Mouse (Mus musculus): ENCODE measurements around the gene Etl4. TPM values are rescaled to one million over a fixed set of nuclear protein-coding genes. Genes with fewer than 3 reads are reported as not detected.

Etl4 gene
- polyA plus RNA-seq, 1 experiment from 2014 or later = 15.7 TPM

DNA sequence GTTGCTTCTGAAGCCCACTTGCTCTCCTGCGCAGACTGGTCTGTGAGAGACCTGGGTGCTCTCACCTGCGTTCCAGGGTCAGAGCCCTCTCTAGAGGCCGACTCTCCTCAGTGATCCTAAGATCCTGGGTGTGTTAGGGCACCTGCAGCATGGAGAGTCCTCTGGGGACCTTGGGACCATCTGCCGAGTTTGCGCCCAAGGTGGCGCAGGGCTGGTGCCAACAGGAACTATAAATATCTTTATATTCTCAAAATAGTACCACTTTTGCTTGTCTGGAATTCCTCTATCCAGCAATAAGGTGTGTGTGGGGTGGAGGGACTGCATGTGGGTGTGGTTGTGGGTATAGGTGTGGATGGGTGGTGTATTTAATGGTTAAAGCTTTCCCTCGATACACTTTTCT, 293.4 kb downstream of the Etl4 start:
- Histone ChIP-seq H3K27ac (ENCODE audit: low read length) (no peak overlapping the region), H3K4me3 (ENCODE audit: low read depth, low read length) (no peak overlapping the region), H3K4me1 (ENCODE audit: insufficient read depth, low read depth, low read length) (no peaks in the 10 kb centered on the region), H3K36me3 (ENCODE audit: insufficient read depth, low read length) (no peaks in the 10 kb centered on the region), H3K9ac (replicated peaks; ENCODE audit: low read depth) (no peak overlapping the region), H3K4me2 (replicated peaks; ENCODE audit: low read depth, low read length) (no peak overlapping the region), H3K27me3 (replicated peaks; ENCODE audit: insufficient read depth, low read length) (no peaks in the 10 kb centered on the region), H3K9me3 (ENCODE audit: low read length) (no peaks in the 10 kb centered on the region)
- TF ChIP-seq CTCF (IDR thresholded peaks at IDR 0.05) (no peak), EP300 (IDR thresholded peaks at IDR 0.05) (no peak)
- WGBS = 85% methylated on average over 7 of the region's 7 CpGs
- DNase-seq (ENCODE audit: low spot score) (no peak), ATAC-seq (no peak)

DNA sequence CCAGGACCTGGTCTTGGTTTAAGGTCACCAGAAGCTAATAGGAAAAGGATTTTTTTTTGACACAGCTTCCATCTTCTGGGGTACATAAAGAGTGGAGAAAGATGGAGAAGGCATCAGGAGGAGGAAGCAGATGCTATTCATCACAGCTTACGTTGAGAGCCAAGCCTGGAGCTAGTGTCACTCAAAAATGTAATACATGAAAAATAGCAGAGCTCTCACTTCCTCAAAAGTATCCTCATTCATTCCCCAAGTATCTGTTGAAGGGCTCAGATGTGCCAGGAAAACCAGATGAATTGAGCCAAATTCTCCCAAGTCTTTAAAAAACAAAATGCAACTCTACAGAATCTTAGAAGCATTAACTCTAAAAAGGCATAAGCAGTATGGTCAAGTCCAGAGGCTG, 297.1 kb downstream of the Etl4 start:
- H3K9ac ChIP-seq (replicated peaks; ENCODE audit: low read depth) = no peak overlapping the region
- H3K27me3 ChIP-seq (replicated peaks; ENCODE audit: insufficient read depth, low read length) = no peaks in the 10 kb centered on the region
- no peaks in the 10 kb centered on the region for H3K9me3 ChIP-seq (ENCODE audit: low read length)
- H3K4me2 ChIP-seq (replicated peaks; ENCODE audit: low read depth, low read length) = no peak overlapping the region
- H3K4me1 ChIP-seq (ENCODE audit: insufficient read depth, low read depth, low read length) = no peaks in the 10 kb centered on the region
- no peak overlapping the region for H3K4me3 ChIP-seq (ENCODE audit: low read depth, low read length)
- WGBS = 48% methylated on average over 1 of the region's 1 CpGs
- no peak overlapping the region for H3K27ac ChIP-seq (ENCODE audit: low read length)
- no peaks in the 10 kb centered on the region for H3K36me3 ChIP-seq (ENCODE audit: insufficient read depth, low read length)
- ATAC-seq (no peak), DNase-seq (ENCODE audit: low spot score) (no peak)
- TF ChIP-seq EP300 (IDR thresholded peaks at IDR 0.05) = no peak

DNA sequence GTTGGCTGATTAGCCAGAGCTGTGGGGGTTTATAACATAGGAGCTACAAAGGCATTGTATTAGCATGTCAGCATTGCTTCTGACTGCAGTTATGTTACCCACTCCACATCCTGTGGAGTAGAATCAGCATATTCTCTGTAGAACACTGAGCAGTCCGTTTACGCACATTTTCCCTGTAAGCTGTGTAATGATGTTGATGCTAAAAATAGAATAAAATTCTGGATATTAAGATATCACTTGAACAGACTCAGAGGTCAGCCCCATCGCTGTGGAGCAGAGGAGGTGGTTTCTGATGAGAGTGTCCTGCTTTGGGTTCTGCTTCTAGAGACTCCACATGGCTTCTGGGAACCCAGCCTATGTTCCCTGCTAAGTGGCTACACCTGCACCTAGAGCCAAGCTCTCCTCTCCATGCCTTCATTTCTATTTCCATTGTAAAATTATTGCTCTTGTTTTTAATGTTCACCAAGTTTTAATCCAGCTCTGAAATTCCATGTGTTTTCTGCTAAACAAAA, 299.2 kb downstream of the Etl4 start:
- no peak for TF ChIP-seq CTCF (IDR thresholded peaks at IDR 0.05)
- no peak for TF ChIP-seq EP300 (IDR thresholded peaks at IDR 0.05)
- Histone ChIP-seq H3K4me3 (ENCODE audit: low read depth, low read length) (no peak overlapping the region), H3K9ac (replicated peaks; ENCODE audit: low read depth) (no peak overlapping the region), H3K4me1 (ENCODE audit: insufficient read depth, low read depth, low read length) (no peaks in the 10 kb centered on the region), H3K9me3 (ENCODE audit: low read length) (no peaks in the 10 kb centered on the region), H3K27me3 (replicated peaks; ENCODE audit: insufficient read depth, low read length) (no peaks in the 10 kb centered on the region), H3K4me2 (replicated peaks; ENCODE audit: low read depth, low read length) (no peak overlapping the region), H3K27ac (ENCODE audit: low read length) (no peak overlapping the region), H3K36me3 (ENCODE audit: insufficient read depth, low read length) (no peaks in the 10 kb centered on the region)
- DNase-seq (ENCODE audit: low spot score) = no peak
- 49% methylated on average over 3 of the region's 3 CpGs for WGBS
- ATAC-seq = no peak

DNA sequence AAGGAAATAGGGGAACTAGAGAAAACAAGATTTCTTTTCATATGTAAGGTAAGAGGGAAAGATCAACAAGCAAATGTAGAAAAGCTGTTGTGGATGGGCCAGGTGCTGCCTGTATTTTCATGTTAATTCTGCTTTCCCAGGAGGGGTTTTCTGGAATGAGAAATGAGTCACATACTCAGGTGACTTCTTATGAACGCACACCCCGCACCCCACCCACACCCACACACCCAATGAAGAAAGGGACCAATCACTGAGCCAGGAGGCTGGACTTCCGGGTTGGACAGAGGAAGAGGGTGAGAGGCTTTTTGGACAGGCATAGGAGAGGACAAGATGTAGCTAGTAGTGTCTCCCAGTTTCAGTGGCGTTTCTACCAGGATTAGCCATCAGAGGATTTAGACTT, 299.8 kb downstream of the Etl4 start:
- Histone ChIP-seq H3K4me2 (replicated peaks; ENCODE audit: low read depth, low read length) (no peak overlapping the region), H3K4me3 (ENCODE audit: low read depth, low read length) (no peak overlapping the region), H3K4me1 (ENCODE audit: insufficient read depth, low read depth, low read length) (no peaks in the 10 kb centered on the region), H3K9ac (replicated peaks; ENCODE audit: low read depth) (no peak overlapping the region), H3K27ac (ENCODE audit: low read length) (no peak overlapping the region), H3K27me3 (replicated peaks; ENCODE audit: insufficient read depth, low read length) (no peaks in the 10 kb centered on the region), H3K9me3 (ENCODE audit: low read length) (no peaks in the 10 kb centered on the region), H3K36me3 (ENCODE audit: insufficient read depth, low read length) (no peaks in the 10 kb centered on the region)
- DNase-seq (ENCODE audit: low spot score) (no peak), ATAC-seq (no peak)
- 57% methylated on average over 4 of the region's 4 CpGs for WGBS
- TF ChIP-seq EP300 (IDR thresholded peaks at IDR 0.05) (no peak), CTCF (IDR thresholded peaks at IDR 0.05) (no peak)

DNA sequence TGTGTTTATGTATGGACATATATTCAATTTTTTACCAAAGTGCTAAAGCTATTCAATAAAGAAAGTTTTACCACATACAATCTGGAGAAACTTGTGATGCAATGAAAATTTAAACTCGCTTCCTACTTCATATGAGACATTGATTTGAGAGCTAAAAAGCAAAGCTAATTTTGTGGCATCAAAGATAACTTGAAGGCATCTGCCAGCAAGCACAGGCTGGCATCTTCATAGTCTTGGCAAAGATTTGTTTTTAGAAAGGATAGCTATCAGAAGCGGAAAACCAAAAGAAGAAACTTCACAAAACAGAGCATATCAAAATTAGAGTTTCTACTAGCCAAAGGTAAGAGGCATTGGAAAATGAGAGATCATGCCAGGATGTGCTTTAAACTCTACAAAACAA, 306.7 kb downstream of the Etl4 start:
- DNase-seq (ENCODE audit: low spot score) = no peak
- H3K4me2 ChIP-seq (replicated peaks; ENCODE audit: low read depth, low read length) = no peak overlapping the region
- H3K36me3 ChIP-seq (ENCODE audit: insufficient read depth, low read length) = no peaks in the 10 kb centered on the region
- no peaks in the 10 kb centered on the region for H3K9me3 ChIP-seq (ENCODE audit: low read length)
- no peak for TF ChIP-seq CTCF (IDR thresholded peaks at IDR 0.05)
- whole genome bisulfite sequencing = 86% methylated on average over 2 of the region's 2 CpGs
- no peaks in the 10 kb centered on the region for H3K27me3 ChIP-seq (replicated peaks; ENCODE audit: insufficient read depth, low read length)
- H3K27ac ChIP-seq (ENCODE audit: low read length) = no peak overlapping the region
- H3K4me3 ChIP-seq (ENCODE audit: low read depth, low read length) = no peak overlapping the region
- no peak overlapping the region for H3K9ac ChIP-seq (replicated peaks; ENCODE audit: low read depth)
- H3K4me1 ChIP-seq (ENCODE audit: insufficient read depth, low read depth, low read length) = no peaks in the 10 kb centered on the region
- ATAC-seq = no peak

DNA sequence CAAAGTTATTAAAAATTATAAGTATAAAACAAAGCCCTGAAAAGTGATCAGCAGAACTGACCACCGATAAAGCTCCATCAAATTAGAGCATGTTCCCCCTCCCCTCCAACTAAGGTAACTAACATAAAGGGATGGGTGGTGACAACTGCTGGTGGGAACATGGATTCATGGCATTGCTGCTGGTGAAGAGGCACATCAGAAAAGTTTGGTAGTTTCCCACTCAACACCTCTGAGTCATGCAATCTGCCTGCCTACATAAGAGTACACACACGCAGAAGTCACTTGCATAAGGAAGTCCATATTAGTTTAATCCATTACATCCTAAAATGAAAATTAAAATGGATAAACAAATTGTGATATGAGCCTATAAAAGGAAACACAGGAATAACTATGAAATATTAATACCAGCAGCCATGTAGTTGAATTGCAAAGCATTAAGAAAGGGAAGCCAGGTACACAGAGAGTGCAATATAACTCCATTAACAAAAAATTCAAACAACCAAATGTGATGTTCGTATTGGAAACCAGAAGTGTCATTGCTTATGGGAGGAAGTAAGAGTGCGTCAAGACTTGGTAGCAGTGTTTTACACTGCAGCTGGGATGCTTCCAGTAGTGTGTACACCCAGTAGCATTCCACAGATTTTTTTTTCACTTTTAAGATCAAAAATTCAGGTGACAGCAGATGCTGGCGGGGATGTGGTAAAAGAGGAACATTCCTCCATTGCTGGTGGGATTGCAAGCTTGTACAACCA, 307.3 kb downstream of the Etl4 start:
- ATAC-seq (no peak), DNase-seq (ENCODE audit: low spot score) (no peak)
- Histone ChIP-seq H3K9ac (replicated peaks; ENCODE audit: low read depth) (no peak overlapping the region), H3K4me1 (ENCODE audit: insufficient read depth, low read depth, low read length) (no peaks in the 10 kb centered on the region), H3K27ac (ENCODE audit: low read length) (no peak overlapping the region), H3K4me2 (replicated peaks; ENCODE audit: low read depth, low read length) (no peak overlapping the region), H3K27me3 (replicated peaks; ENCODE audit: insufficient read depth, low read length) (no peaks in the 10 kb centered on the region), H3K4me3 (ENCODE audit: low read depth, low read length) (no peak overlapping the region), H3K36me3 (ENCODE audit: insufficient read depth, low read length) (no peaks in the 10 kb centered on the region), H3K9me3 (ENCODE audit: low read length) (no peaks in the 10 kb centered on the region)
- TF ChIP-seq EP300 (IDR thresholded peaks at IDR 0.05) = no peak
- TF ChIP-seq CTCF (IDR thresholded peaks at IDR 0.05) = no peak
- WGBS = 85% methylated on average over 5 of the region's 5 CpGs

Measured in lung, postnatal 0 days (tissue).